Mouse (Mus musculus) CH12.LX (cell line): ENCODE measurements around the gene Smc1b. TPM values are rescaled to one million over a fixed set of nuclear protein-coding genes. Genes with fewer than 3 reads are reported as not detected.
A peak's percentile ranks its signal among the peaks of the same experiment; 100 is the strongest.

Experiments used
- DNase-seq: peaks from one replicate; pipeline ENCODE4 v3.0.0-alpha.2; 2013; ENCODE audit errors: extremely low read depth
- H3K27ac ChIP-seq: 2 replicates; pipeline ENCODE4 v1.5.1; 2012; ENCODE audit warnings: low read depth, mild to moderate bottlenecking, control low read depth, moderate library complexity; ENCODE audit not compliant: insufficient read depth
- H3K27me3 ChIP-seq: replicated peaks from 2 replicates; pipeline ENCODE3; 2012; ENCODE audit warnings: inconsistent platforms
- H3K36me3 ChIP-seq, 2 experiments: replicated peaks in 1 of 2; 2 replicates each; pipeline versions ENCODE3 to v1.6.1; 2012; ENCODE audit warnings: inconsistent platforms in 1 of 2, low read length in 1 of 2, mild to moderate bottlenecking in 1 of 2, mixed read lengths in 1 of 2, moderate library complexity in 1 of 2; ENCODE audit not compliant: control insufficient read depth in 1 of 2, insufficient read depth in 1 of 2
- H3K4me1 ChIP-seq, 2 experiments: 2 replicates each; pipeline ENCODE4 v1.6.1; 2012; ENCODE audit warnings: inconsistent platforms in 1 of 2, moderate library complexity in 1 of 2; ENCODE audit not compliant: insufficient read depth in 2 of 2, control insufficient read depth in 1 of 2
- H3K4me2 ChIP-seq: 2 replicates; pipeline ENCODE4 v1.6.1; 2012; ENCODE audit warnings: low read depth, mild to moderate bottlenecking, control low read depth; ENCODE audit not compliant: poor library complexity, insufficient read depth, severe bottlenecking
- H3K4me3 ChIP-seq, 3 experiments: fragments of 150-350 bp in 1 of 3; sonication (generic) in 1 of 3; replicated peaks in 1 of 3; 2 replicates each; pipeline versions ENCODE3 to v1.5.1; 2011 to 2012; ENCODE audit warnings: low read depth in 2 of 3, low read length in 2 of 3, mild to moderate bottlenecking in 2 of 3, moderate library complexity in 2 of 3, control low read depth in 1 of 3, improper control_type of control experiment in 1 of 3, inconsistent platforms in 1 of 3, mixed read lengths in 1 of 3; ENCODE audit not compliant: poor library complexity in 1 of 3
- H3K79me2 ChIP-seq: replicated peaks from 2 replicates; pipeline ENCODE4 v1.6.1; 2012; ENCODE audit warnings: mild to moderate bottlenecking, moderate library complexity; ENCODE audit not compliant: control insufficient read depth, poor library complexity, insufficient read depth, severe bottlenecking; ENCODE audit errors: extremely low read depth
- H3K9ac ChIP-seq: 2 replicates; pipeline ENCODE4 v1.6.1; 2012; ENCODE audit warnings: low read depth, mild to moderate bottlenecking, control low read depth, moderate library complexity; ENCODE audit not compliant: insufficient read depth
- H3K9me3 ChIP-seq: replicated peaks from 2 replicates; pipeline ENCODE3; 2012; ENCODE audit warnings: low read length, inconsistent platforms, mixed read lengths
- CHD1 ChIP-seq: IDR thresholded peaks from 2 replicates; pipeline ENCODE4 v1.6.1; 2012; ENCODE audit warnings: low read depth, low read length, improper control_type of control experiment, inconsistent platforms
- CHD2 ChIP-seq: IDR thresholded peaks from 2 replicates; pipeline ENCODE4 v1.6.1; 2011; ENCODE audit warnings: low read length, improper control_type of control experiment
- CTCF ChIP-seq, 2 experiments: IDR thresholded peaks in 1 of 2; conservative IDR thresholded peaks in 1 of 2; 2 replicates each; pipeline ENCODE4 v1.5.1; 2011 to 2012; ENCODE audit warnings: low read depth in 2 of 2, low read length in 2 of 2, improper control_type of control experiment in 1 of 2, inconsistent platforms in 1 of 2, mild to moderate bottlenecking in 1 of 2, moderate library complexity in 1 of 2
- ELF1 ChIP-seq: IDR thresholded peaks from 2 replicates; pipeline ENCODE4 v1.6.1; 2014; ENCODE audit warnings: low read depth, mild to moderate bottlenecking, inconsistent platforms, low read length, improper control_type of control experiment
- ETS1 ChIP-seq: conservative IDR thresholded peaks from 2 replicates; pipeline ENCODE4 v1.6.1; 2012; ENCODE audit warnings: low read depth, mild to moderate bottlenecking, inconsistent platforms, low read length, improper control_type of control experiment, moderate library complexity
- HCFC1 ChIP-seq: IDR thresholded peaks from 2 replicates; pipeline ENCODE4 v1.6.1; 2012; ENCODE audit warnings: low read depth, mild to moderate bottlenecking, inconsistent platforms, low read length, improper control_type of control experiment
- IRF4 ChIP-seq: IDR thresholded peaks from 2 replicates; pipeline ENCODE4 v1.6.1; 2014; ENCODE audit warnings: low read depth, mild to moderate bottlenecking, inconsistent platforms, low read length, improper control_type of control experiment
- JUND ChIP-seq: conservative IDR thresholded peaks from 2 replicates; pipeline ENCODE4 v1.6.1; 2011; ENCODE audit warnings: low read depth, low read length, improper control_type of control experiment
- KAT2A ChIP-seq: IDR thresholded peaks from 2 replicates; pipeline ENCODE4 v1.6.1; 2012; ENCODE audit warnings: low read length, improper control_type of control experiment, inconsistent platforms; ENCODE audit not compliant: insufficient replicate concordance
- MAFK ChIP-seq: IDR thresholded peaks from 2 replicates; pipeline ENCODE4 v1.6.1; 2011; ENCODE audit warnings: low read length, improper control_type of control experiment; ENCODE audit not compliant: insufficient replicate concordance
- MAX ChIP-seq: IDR thresholded peaks from 2 replicates; pipeline ENCODE4 v1.6.1; 2011; ENCODE audit warnings: low read length, improper control_type of control experiment
- MAZ ChIP-seq: IDR thresholded peaks from 2 replicates; pipeline ENCODE4 v1.6.1; 2012; ENCODE audit warnings: low read depth, mild to moderate bottlenecking, inconsistent platforms, low read length, improper control_type of control experiment, moderate library complexity
- MEF2A ChIP-seq: IDR thresholded peaks from 2 replicates; pipeline ENCODE4 v1.6.1; 2014; ENCODE audit warnings: low read depth, mild to moderate bottlenecking, inconsistent platforms, low read length, improper control_type of control experiment, borderline replicate concordance
- MXI1 ChIP-seq: IDR thresholded peaks from 2 replicates; pipeline ENCODE4 v1.6.1; 2011; ENCODE audit warnings: mild to moderate bottlenecking, low read depth, low read length, improper control_type of control experiment
- MYC ChIP-seq: IDR thresholded peaks from 2 replicates; pipeline ENCODE4 v1.6.1; 2011; ENCODE audit warnings: low read depth, mild to moderate bottlenecking, improper control_type of control experiment, low read length
- NELFE ChIP-seq: IDR thresholded peaks from 2 replicates; pipeline ENCODE4 v1.6.1; 2011; ENCODE audit warnings: low read depth, low read length, improper control_type of control experiment
- NRF1 ChIP-seq: IDR thresholded peaks from 2 replicates; pipeline ENCODE4 v1.6.1; 2014; ENCODE audit warnings: low read depth, mild to moderate bottlenecking, inconsistent platforms, low read length, improper control_type of control experiment, moderate library complexity
- POLR2A ChIP-seq: IDR thresholded peaks from 2 replicates; pipeline ENCODE4 v1.6.1; 2011; ENCODE audit warnings: low read depth, mild to moderate bottlenecking, improper control_type of control experiment, low read length
- POLR2AphosphoS2 ChIP-seq: IDR thresholded peaks from 2 replicates; pipeline ENCODE4 v1.6.1; 2011; ENCODE audit warnings: low read depth, low read length, improper control_type of control experiment
- RCOR1 ChIP-seq: conservative IDR thresholded peaks from 2 replicates; pipeline ENCODE4 v1.6.1; 2012; ENCODE audit warnings: low read depth, mild to moderate bottlenecking, inconsistent platforms, low read length, improper control_type of control experiment
- SIN3A ChIP-seq: IDR thresholded peaks from 2 replicates; pipeline ENCODE4 v1.6.1; 2012; ENCODE audit warnings: low read length, improper control_type of control experiment, inconsistent platforms
- SMC3 ChIP-seq: IDR thresholded peaks from 2 replicates; pipeline ENCODE4 v1.6.1; 2011; ENCODE audit warnings: low read depth, low read length, improper control_type of control experiment
- TBP ChIP-seq: conservative IDR thresholded peaks from 2 replicates; pipeline ENCODE4 v1.6.1; 2011; ENCODE audit warnings: low read depth, low read length, improper control_type of control experiment
- TCF12 ChIP-seq: IDR thresholded peaks from 2 replicates; pipeline ENCODE4 v1.6.1; 2014; ENCODE audit warnings: low read depth, mild to moderate bottlenecking, inconsistent platforms, low read length, improper control_type of control experiment
- UBTF ChIP-seq: IDR thresholded peaks from 2 replicates; pipeline ENCODE4 v1.6.1; 2012; ENCODE audit warnings: low read depth, mild to moderate bottlenecking, inconsistent platforms, low read length, improper control_type of control experiment, moderate library complexity
- USF2 ChIP-seq: conservative IDR thresholded peaks from 2 replicates; pipeline ENCODE4 v1.6.1; 2011; ENCODE audit warnings: low read depth, low read length, improper control_type of control experiment
- ZC3H11A ChIP-seq: IDR thresholded peaks from 2 replicates; pipeline ENCODE4 v1.6.1; 2012; ENCODE audit warnings: low read depth, mild to moderate bottlenecking, inconsistent platforms, low read length, improper control_type of control experiment
- ZKSCAN1 ChIP-seq: IDR thresholded peaks from 2 replicates; pipeline ENCODE4 v1.6.1; 2012; ENCODE audit warnings: low read depth, inconsistent platforms, low read length, improper control_type of control experiment, borderline replicate concordance
- ZMIZ1 ChIP-seq: IDR thresholded peaks from 2 replicates; pipeline ENCODE4 v1.6.1; 2012; ENCODE audit warnings: low read depth, mild to moderate bottlenecking, inconsistent platforms, low read length, improper control_type of control experiment
- dilution Hi-C: fragments of 300-500 bp; cut with MboI; formaldehyde crosslinking; loops from 2 replicates; pipeline ENCODE4 v1.14.3; 2020; ENCODE audit warnings: low sequenced_read_pairs; ENCODE audit not compliant: extremely low pct_unique_long_range_greater_than_20kb, extremely low pct_ligation_motif_present
- in situ Hi-C: fragments of 300-500 bp; cut with MboI; formaldehyde crosslinking; loops from 3 replicates; pipeline ENCODE4 v1.14.3; 2019; ENCODE audit warnings: low sequenced_read_pairs, low pct_ligation_motif_present, low pct_unique_long_range_greater_than_20kb, mixed read lengths
- polyA plus RNA-seq: library from polyadenylated mRNA; unstranded; fragments of >175 nt; gene quantifications from 2 replicates; pipeline ENCODE4 v1.2.1, GENCODE M21; 2012; ENCODE audit warnings: low read depth; ENCODE audit not compliant: insufficient read length
- total RNA-seq, 2 experiments: library from RNA; depleted of rRNA; stranded (reverse); fragments of 300-350 nt in 1 of 2; fragments of >200 nt in 1 of 2; gene quantifications; 2 replicates each; pipeline ENCODE4 v1.2.3; 2012 to 2014

Gene Smc1b
- total and polyA plus RNA-seq, 3 experiments, result not detected

- DNase-seq, result no peak
- Histone ChIP-seq H3K79me2 (no peaks in the 10 kb centered on the region), H3K27me3 (no peaks in the 10 kb centered on the region), H3K9ac (peak overlapping the region; percentile 94), H3K27ac (no peak overlapping the region), H3K9me3 (no peaks in the 10 kb centered on the region), H3K4me3 (peak overlapping the region; percentile 78 to 89 (median 83)), H3K4me1 (peaks cover 10 to 55% of the 10 kb centered on the region in 2 experiments), H3K36me3 (peaks cover 0 to 18% of the 10 kb centered on the region in 2 experiments), H3K4me2 (peak overlapping the region; percentile 86)
- dilution Hi-C loops, result no loop called here
- TF ChIP-seq HCFC1 (no peak), UBTF (no peak), JUND (no peak), MAFK (no peak), MYC (no peak), USF2 (no peak), CTCF (conservative IDR thresholded peaks at IDR 0.05 in 1 of 2, IDR thresholded peaks at IDR 0.05 in 1 of 2; ENCODE audit: low read depth in 2 of 2, low read length in 2 of 2) (no peak), KAT2A (no peak), NELFE (no peak), TCF12 (no peak), SMC3 (no peak), ETS1 (no peak), POLR2AphosphoS2 (no peak), MAX (no peak), IRF4 (no peak), ZC3H11A (no peak), TBP (no peak), POLR2A (no peak), RCOR1 (no peak)
- in situ Hi-C loops, result loop anchor here (5.0 kb wide), 1 partner anchor 40 kb away; no protein-coding TSS in a partner anchor
Observed at GRCm38 (mm10) chr15:85037343-85037690, 94.4 kb downstream of the Smc1b start.

- Histone ChIP-seq H3K4me1 (peaks cover 8 to 50% of the 10 kb centered on the region in 2 experiments), H3K4me3 (peak overlapping the region; percentile 78 to 89 (median 83)), H3K79me2 (no peaks in the 10 kb centered on the region), H3K9me3 (no peaks in the 10 kb centered on the region), H3K27me3 (no peaks in the 10 kb centered on the region), H3K36me3 (peaks cover 0 to 18% of the 10 kb centered on the region in 2 experiments), H3K4me2 (peak overlapping the region; percentile 14; the same call in 1 of the 2 replicates), H3K27ac (0 out of 2 replicates have a peak overlapping the region, but pooled peaks have one; percentile 3), H3K9ac (peak overlapping the region; percentile 94)
- in situ Hi-C loops (loop anchor here (5.0 kb wide), 1 partner anchor 39 kb away; no protein-coding TSS in a partner anchor), dilution Hi-C loops (no loop called here)
- peak; percentile 93 for DNase-seq
- TF ChIP-seq SIN3A (peak; percentile 81), NELFE (peak; percentile 82), TCF12 (peak; percentile 84), USF2 (0 out of 2 replicates have a peak, but pooled peaks have one; percentile 12), POLR2AphosphoS2 (0 out of 2 replicates have a peak, but pooled peaks have one; percentile 33), IRF4 (peak; percentile 66), ZKSCAN1 (no peak), RCOR1 (no peak), MEF2A (peak; percentile 85), NRF1 (peak; percentile 81), POLR2A (peak; percentile 93), TBP (peak; percentile 78), MXI1 (peak; percentile 87), ELF1 (peak; percentile 75), MYC (peak; percentile 86), ZMIZ1 (peak; percentile 72; the same call in 1 of the 2 replicates), HCFC1 (peak; percentile 86), CHD2 (no peak), KAT2A (peak; percentile 41; the same call in 1 of the 2 replicates), CHD1 (no peak), CTCF (conservative IDR thresholded peaks at IDR 0.05 in 1 of 2, IDR thresholded peaks at IDR 0.05 in 1 of 2; ENCODE audit: low read depth in 2 of 2, low read length in 2 of 2) (no peak), MAZ (no peak; the same call in 1 of the 2 replicates)
Observed at GRCm38 (mm10) chr15:85036566-85037342, 95.0 kb downstream of the Smc1b start.
